Mouse (Mus musculus) thymus, adult 2 months (tissue): ENCODE data around the gene Sox10. TPM values are rescaled to one million over a fixed set of nuclear protein-coding genes. Genes with fewer than 3 reads are reported as not detected.

Source experiments
- DNase-seq: peaks from one replicate; pipeline ENCODE4 v3.0.0; 2021
- H3K27ac ChIP-seq: fragments of 200-500 bp; 2 replicates; pipeline ENCODE4 v1.5.1; 2012; ENCODE audit warnings: low read length, control low read depth; ENCODE audit not compliant: control insufficient read depth, insufficient read depth
- H3K27me3 ChIP-seq: fragments of 200-500 bp; 2 replicates; pipeline ENCODE4 v1.6.1; 2012; ENCODE audit warnings: mild to moderate bottlenecking, low read length, moderate library complexity, mixed read lengths; ENCODE audit not compliant: control insufficient read depth, insufficient read depth
- H3K36me3 ChIP-seq: fragments of 200-500 bp; 2 replicates; pipeline ENCODE4 v1.6.1; 2012; ENCODE audit warnings: mild to moderate bottlenecking, low read length, moderate library complexity; ENCODE audit not compliant: control insufficient read depth, insufficient read depth
- H3K4me1 ChIP-seq: fragments of 200-500 bp; replicated peaks from 2 replicates; pipeline ENCODE4 v1.6.1; 2012; ENCODE audit warnings: low read length; ENCODE audit not compliant: control insufficient read depth, insufficient read depth
- H3K4me3 ChIP-seq: fragments of 200-500 bp; 2 replicates; pipeline ENCODE4 v1.5.1; 2012; ENCODE audit warnings: mild to moderate bottlenecking, low read length, control low read depth, moderate library complexity; ENCODE audit not compliant: control insufficient read depth, insufficient read depth
- CTCF ChIP-seq: fragments of 200-500 bp; IDR thresholded peaks from 2 replicates; pipeline ENCODE4 v1.5.1; 2012; ENCODE audit warnings: mild to moderate bottlenecking, control low read depth, low read length, moderate library complexity, borderline replicate concordance; ENCODE audit not compliant: control insufficient read depth, poor library complexity, insufficient read depth; ENCODE audit errors: extremely low read depth
- POLR2A ChIP-seq: fragments of 200-500 bp; IDR thresholded peaks from 2 replicates; pipeline ENCODE4 v1.6.1; 2012; ENCODE audit warnings: mild to moderate bottlenecking, low read length, control low read depth, moderate library complexity; ENCODE audit not compliant: control insufficient read depth, poor library complexity, insufficient read depth; ENCODE audit errors: extremely low read depth
- WGBS: fragments of 180-500 bp; shearing (Covaris S2); methylation state at CpG from one replicate; pipeline ENCODE4 v1.1.7; 2018; 5-methylcytosine and 5-hydroxymethylcytosine counted together
- polyA plus RNA-seq: library from polyadenylated mRNA; depleted of rRNA; stranded (reverse); fragments of >200 nt; gene quantifications from 2 replicates; pipeline ENCODE4 v1.2.3, GENCODE M21; 2012

Gene Sox10
- polyA plus RNA-seq, 1 experiment: 0.88 TPM

- TF ChIP-seq CTCF (no peak), POLR2A (no peak)
- Histone ChIP-seq H3K4me1 (peaks cover 4% of the 10 kb centered on the region), H3K27ac (no peak overlapping the region), H3K36me3 (no peaks in the 10 kb centered on the region), H3K27me3 (no peaks in the 10 kb centered on the region), H3K4me3 (no peak overlapping the region)
- DNase-seq: no peak
- WGBS: 78% methylated on average over 11 of the region's 11 CpGs
These were observed 29.1 kb downstream of the Sox10 start for GRCm38 (mm10) chr15:79135783-79136575.

- Histone ChIP-seq H3K27me3 (no peaks in the 10 kb centered on the region), H3K36me3 (no peaks in the 10 kb centered on the region), H3K4me1 (no peaks in the 10 kb centered on the region), H3K27ac (no peak overlapping the region), H3K4me3 (no peak overlapping the region)
- 88% methylated on average over 9 of the region's 9 CpGs for WGBS
- no peak for DNase-seq
- TF ChIP-seq CTCF (no peak), POLR2A (no peak)
These were observed 29.7 kb downstream of the Sox10 start for GRCm38 (mm10) chr15:79135332-79135731.

GRCm38 (mm10) chr15:79134496-79135270, 30.4 kb downstream of the Sox10 start:
- Histone ChIP-seq H3K36me3 (no peaks in the 10 kb centered on the region), H3K4me3 (no peak overlapping the region), H3K4me1 (no peaks in the 10 kb centered on the region), H3K27me3 (no peaks in the 10 kb centered on the region), H3K27ac (no peak overlapping the region)
- TF ChIP-seq POLR2A (no peak), CTCF (no peak)
- 91% methylated on average over 9 of the region's 9 CpGs for WGBS
- DNase-seq: no peak

- H3K4me1 ChIP-seq: no peaks in the 10 kb centered on the region
- no peak for DNase-seq
- H3K36me3 ChIP-seq: no peaks in the 10 kb centered on the region
- no peaks in the 10 kb centered on the region for H3K27me3 ChIP-seq
- H3K4me3 ChIP-seq: no peak overlapping the region
- H3K27ac ChIP-seq: no peak overlapping the region
- no peak for TF ChIP-seq POLR2A
- TF ChIP-seq CTCF: no peak
- WGBS: 94% methylated on average over 6 of the region's 6 CpGs
These were observed 31.8 kb downstream of the Sox10 start for GRCm38 (mm10) chr15:79133191-79133661.

GRCm38 (mm10) chr15:79131442-79131841, 33.6 kb downstream of the Sox10 start:
- DNase-seq: no peak
- 96% methylated on average over 7 of the region's 7 CpGs for WGBS

GRCm38 (mm10) chr15:79130782-79131181, 34.3 kb downstream of the Sox10 start:
- TF ChIP-seq POLR2A (no peak), CTCF (no peak)
- Histone ChIP-seq H3K4me3 (no peak overlapping the region), H3K4me1 (no peaks in the 10 kb centered on the region), H3K27ac (no peak overlapping the region), H3K36me3 (peaks cover 5% of the 10 kb centered on the region; the same call in 1 of the 2 replicates), H3K27me3 (no peaks in the 10 kb centered on the region)
- DNase-seq: no peak
- WGBS: 95% methylated on average over 10 of the region's 10 CpGs

More at GRCm38 (mm10) chr15:79131442-79131841, 33.6 kb downstream of the Sox10 start:
- Histone ChIP-seq H3K36me3 (peaks cover 5% of the 10 kb centered on the region; the same call in 1 of the 2 replicates), H3K4me3 (no peak overlapping the region), H3K4me1 (no peaks in the 10 kb centered on the region), H3K27me3 (no peaks in the 10 kb centered on the region), H3K27ac (no peak overlapping the region)
- no peak for TF ChIP-seq CTCF
- TF ChIP-seq POLR2A: no peak
